Mouse (Mus musculus) embryonic fibroblast, embryonic 13.5 days (primary cell): ENCODE results near the gene Sept9.

Source experiments
- CTCF ChIP-seq: IDR thresholded peaks from 2 replicates; pipeline ENCODE4 v1.5.1; 2011; ENCODE audit warnings: mild to moderate bottlenecking, control low read depth, low read length, moderate library complexity, borderline replicate concordance; ENCODE audit not compliant: insufficient read depth
- POLR2A ChIP-seq: IDR thresholded peaks from 2 replicates; pipeline ENCODE4 v1.6.1; 2011; ENCODE audit warnings: low read depth, mild to moderate bottlenecking, control low read depth, low read length, moderate library complexity

DNA sequence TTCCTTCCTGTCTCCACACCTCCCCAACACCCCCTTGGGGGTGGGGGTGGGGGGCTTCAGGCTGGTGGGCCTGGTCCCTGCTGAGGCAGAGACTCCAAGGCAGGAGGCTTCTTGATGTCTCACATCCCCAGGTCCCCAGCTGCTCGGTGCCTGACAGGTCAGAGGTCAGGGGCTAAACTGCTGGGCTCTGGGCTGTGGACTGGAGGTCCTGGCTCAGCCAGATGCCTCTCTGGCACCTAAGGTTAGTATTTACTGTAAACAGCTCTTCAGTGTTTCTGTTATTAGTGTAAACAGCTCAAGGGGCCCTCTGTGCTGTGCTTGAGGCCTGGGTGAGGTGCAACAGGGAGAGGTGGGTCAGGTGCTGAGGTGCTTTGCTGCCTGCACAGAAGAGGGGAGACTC, 78.7 kb downstream of the Sept9 start:
- no peak for TF ChIP-seq POLR2A
- TF ChIP-seq CTCF: no peak
